Mouse (Mus musculus) B cell, adult 2 months (primary cell): ENCODE results near the gene Akap13.

Source experiments
- DNase-seq, 2 experiments: peaks; one replicate each; pipeline ENCODE4 v3.0.0; 2022

The Akap13 gene

DNA sequence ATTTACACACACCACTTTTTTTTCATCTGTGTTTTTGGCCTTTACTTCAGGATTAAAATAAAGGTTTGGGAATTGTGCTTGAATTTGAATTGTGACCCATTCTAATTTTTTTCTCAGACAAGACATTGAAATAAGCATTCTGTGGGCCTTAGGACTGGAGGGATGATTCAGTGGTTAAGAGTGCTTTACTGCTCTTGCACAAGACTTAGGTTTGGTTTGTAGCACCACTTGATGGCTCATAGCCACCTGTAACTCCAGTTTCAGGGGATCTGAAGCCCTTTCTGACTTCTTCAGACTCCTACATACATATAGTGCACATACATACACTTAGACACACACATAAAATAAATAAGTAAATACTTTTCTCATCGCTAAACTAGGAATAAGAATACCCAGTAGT lies 105.8 kb downstream of the Akap13 start:
- DNase-seq = no peak

GRCm38 (mm10) chr7:75568276-75568675 lies 112.9 kb downstream of the Akap13 start:
- DNase-seq = no peak

DNA sequence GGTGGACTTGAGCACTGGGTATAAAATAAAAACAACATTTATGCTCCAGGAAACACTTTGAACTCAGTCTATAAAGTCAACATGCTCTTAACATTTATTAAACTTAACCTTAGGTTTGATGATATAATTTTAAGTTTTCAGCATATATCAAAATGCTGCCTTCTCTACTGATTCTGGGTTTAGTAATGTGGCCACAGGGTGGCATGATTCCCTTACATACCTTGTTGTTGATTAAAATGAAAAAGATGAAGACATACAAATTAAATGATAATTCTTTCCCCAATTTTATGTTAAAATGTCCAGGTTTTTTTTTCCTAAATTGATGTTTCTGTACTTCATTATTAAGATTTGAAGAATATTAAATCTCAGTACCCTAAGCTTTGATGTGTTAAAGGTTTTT lies 113.5 kb downstream of the Akap13 start:
- peak; percentile 67 to 71 for DNase-seq

DNA sequence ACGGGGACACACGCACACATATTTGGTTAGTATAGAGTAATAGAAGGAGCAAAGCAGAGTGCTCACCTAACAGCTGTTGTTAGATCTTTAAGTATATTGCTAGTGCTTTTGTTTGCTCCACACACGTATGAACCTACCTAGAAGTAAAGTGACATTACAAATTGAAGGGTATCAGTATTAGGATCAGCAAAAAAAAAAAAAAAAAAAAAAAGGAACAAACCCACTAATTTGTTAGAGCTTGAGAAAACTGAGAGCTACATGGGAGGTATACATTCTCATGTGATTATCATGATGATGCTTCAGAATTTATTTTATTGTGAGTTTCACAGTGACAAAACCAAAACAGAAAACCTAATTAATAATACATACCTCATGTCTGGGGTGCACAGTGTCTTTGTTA lies 114.9 kb downstream of the Akap13 start:
- no peak for DNase-seq

DNA sequence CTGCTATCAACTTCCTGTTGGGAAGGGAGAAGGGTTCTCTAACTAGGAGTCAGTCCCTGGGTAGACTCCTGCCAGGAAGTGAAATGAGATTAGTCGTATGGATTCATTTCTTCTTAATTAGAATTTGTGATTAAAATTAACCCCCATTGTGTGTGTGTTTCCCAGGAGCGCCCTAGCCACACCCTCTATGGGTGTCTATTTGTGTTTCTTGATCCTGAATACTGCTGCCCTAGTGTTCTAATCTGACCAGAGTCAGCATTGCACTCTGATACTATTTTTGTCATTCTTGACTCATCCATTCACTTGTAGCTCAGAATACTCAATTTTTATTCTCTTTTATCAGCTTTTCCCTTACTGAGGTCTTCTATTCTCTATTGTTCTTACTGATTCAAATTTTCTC lies 115.7 kb downstream of the Akap13 start:
- DNase-seq = no peak

DNA sequence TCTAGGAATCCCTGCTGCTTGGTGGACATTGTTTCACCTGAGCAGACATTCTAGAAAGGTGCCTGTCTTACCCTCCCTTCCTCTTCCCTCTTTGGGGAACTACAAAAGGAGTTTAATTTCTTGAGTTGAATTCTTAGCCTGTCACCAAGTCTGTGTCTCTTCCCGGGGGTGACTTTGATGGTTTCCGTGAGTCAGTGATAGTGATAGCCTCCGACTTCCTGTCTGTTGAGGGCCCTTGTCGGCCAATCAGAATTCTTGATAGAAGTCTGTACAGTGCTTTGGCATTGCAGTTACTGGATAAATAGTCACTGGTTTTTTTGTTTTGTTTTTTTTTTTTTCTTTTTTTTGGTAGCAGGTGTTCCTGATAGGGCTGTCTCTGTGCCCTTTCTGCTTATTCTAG lies 116.8 kb downstream of the Akap13 start:
- DNase-seq = peak; percentile 65 to 67

- DNase-seq = peak; percentile 71 to 78
Measured at GRCm38 (mm10) chr7:75575120-75575649, 119.9 kb downstream of the Akap13 start.

- no peak for DNase-seq
Measured at GRCm38 (mm10) chr7:75575800-75576585, 120.7 kb downstream of the Akap13 start.

- no peak for DNase-seq
Measured at GRCm38 (mm10) chr7:75576851-75577250, 121.5 kb downstream of the Akap13 start.

GRCm38 (mm10) chr7:75577353-75577752 lies 122.0 kb downstream of the Akap13 start:
- no peak for DNase-seq

GRCm38 (mm10) chr7:75578647-75579046 lies 123.3 kb downstream of the Akap13 start:
- DNase-seq = no peak

DNA sequence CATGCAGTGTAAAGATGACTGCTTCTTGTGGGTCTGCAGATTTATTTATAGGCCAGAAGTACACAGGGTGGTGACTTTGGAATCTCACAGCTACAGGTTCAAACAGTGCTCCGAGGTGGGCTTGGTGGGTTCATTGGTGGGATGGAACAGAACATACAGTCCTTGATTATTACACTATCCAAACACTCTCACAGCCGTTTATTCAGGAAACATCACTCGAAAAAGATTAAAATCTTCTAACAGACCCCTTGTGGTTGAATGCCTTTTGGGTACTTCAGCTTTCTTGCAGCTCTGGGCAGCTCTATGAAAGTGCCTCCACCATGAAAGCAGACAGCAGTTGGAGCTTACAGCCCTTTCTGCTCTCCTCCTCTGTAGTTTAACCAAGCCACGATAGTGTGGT lies 126.8 kb downstream of the Akap13 start:
- no peak for DNase-seq

DNA sequence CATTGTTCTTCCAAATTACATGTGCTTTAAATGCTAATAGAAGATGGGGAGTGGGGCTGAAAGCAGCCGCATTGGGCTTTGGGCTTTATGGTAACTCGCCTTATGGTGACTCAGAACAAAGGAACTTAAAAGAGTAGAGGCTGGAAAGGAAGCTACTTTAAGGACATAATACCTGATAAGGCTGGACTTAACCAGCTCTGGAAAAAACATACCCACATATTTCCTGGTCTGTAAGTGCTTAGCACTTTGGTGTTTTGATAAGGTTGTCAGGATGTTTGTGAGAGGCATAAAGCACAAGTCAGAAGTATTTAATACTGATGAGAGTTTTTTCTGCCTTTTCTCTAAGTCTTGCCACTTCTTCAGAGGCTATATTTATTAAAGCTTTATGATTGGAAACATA lies 128.8 kb downstream of the Akap13 start:
- DNase-seq = no peak

DNA sequence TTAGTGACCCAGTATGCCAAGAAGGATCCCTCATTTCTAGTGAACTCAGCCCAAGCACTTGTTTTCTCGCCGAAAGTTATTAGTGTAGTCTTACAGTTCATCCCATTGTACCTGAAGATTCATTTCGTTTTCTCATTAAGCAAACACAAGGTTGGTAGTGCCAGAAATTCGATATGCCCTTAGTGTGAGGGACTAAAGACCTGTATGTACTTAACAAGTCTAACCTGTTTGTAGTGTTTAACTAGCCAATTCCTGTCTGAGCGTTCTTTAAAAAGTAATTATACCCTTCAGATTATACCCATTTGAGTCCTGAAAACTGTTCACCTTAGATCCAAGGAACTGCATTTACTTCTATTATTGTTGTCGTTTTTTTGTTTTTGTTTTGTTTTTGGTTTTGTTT lies 130.1 kb downstream of the Akap13 start:
- no peak for DNase-seq

GRCm38 (mm10) chr7:75586113-75586512 lies 130.8 kb downstream of the Akap13 start:
- peak; percentile 83 to 86 for DNase-seq

DNA sequence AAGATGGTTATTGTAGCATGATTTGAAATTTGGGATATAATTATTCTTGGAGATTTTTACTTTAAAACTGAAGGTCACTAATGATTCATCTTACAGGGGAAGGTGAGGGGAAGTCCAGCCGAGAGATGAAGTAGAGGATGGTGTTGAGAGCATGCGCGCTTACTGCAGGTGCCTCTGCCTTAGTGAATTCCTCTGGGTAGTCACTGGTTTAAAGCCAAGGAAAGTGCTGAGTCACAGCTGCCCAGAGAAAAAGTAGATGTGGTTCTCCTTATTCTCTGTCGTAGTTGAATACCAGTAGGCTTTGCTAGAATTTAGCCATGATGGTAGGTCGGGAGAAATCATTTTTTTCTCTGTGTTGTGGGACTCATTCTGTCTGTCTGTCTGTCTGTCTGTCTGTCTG lies 132.4 kb downstream of the Akap13 start:
- no peak for DNase-seq

DNA sequence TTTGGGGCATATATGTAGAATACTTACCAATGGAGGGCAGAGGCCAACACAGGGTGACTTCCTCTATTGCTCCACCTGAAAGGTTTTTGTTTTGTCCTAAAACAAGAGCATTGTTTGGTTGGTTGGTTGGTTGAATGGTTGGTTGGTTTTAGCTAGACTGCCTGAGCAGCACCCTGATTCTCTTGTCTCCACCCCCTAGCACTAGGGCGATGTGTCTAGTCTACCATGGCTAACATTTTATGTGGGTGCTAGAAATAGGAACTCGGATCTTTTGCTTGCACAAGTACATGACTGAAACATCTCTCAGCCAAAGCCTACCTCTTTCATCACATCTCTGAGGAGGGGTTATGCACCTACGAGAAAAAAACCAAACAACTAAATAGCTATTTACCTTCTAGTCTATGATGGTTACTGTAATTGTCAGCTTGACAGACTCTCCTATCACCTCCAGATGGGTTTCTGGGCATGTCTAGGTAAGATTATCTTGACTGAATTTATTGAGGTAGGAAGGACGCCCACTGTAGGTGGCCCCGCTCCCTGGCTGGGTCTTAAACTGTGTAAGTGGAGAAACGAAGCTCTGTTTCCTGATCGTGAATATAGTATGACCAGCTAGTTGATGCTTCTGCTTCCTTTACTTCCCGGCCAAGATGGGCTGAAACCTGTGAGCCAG lies 134.1 kb downstream of the Akap13 start:
- peak; percentile 74 to 81 for DNase-seq

- no peak for DNase-seq
Measured at GRCm38 (mm10) chr7:75591961-75592360, 136.6 kb downstream of the Akap13 start.

DNA sequence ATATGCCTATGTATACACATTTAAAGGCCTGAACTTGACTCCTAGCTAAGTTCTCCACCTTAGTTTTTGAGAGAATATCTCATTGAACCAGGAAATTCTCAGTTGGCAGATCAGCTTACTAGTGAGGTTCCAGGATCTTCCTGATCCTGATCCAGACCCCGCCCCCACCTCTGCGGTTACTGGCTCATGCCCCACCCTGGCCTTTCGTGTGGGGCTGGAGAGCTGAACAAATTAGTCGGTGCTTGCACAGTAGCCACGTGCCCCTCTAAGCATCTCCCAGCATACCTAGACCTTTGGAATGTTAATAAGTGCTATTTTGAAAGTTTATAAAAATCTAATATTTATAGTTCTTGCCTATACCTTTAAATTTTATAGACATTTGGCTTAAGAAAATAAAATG lies 139.5 kb downstream of the Akap13 start:
- DNase-seq = no peak

DNA sequence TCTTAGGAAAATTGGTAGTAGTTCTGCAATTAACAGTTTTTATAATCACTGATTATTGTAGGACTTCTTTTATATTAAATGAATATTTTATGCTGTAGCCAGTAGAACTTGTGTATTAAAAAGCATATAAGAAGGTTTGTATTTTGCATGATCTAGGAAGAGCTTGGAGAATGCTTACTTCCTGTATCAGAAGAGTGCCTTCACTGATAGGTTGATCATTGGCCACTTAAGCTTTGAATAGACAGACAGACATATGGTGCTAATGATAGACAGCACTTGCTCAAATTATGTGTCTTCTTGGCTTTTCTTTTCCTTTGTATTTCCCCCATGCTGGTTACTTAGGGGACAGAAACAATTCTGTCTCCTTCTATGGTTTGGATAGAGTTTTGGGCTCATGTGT lies 139.9 kb downstream of the Akap13 start:
- no peak for DNase-seq

DNA sequence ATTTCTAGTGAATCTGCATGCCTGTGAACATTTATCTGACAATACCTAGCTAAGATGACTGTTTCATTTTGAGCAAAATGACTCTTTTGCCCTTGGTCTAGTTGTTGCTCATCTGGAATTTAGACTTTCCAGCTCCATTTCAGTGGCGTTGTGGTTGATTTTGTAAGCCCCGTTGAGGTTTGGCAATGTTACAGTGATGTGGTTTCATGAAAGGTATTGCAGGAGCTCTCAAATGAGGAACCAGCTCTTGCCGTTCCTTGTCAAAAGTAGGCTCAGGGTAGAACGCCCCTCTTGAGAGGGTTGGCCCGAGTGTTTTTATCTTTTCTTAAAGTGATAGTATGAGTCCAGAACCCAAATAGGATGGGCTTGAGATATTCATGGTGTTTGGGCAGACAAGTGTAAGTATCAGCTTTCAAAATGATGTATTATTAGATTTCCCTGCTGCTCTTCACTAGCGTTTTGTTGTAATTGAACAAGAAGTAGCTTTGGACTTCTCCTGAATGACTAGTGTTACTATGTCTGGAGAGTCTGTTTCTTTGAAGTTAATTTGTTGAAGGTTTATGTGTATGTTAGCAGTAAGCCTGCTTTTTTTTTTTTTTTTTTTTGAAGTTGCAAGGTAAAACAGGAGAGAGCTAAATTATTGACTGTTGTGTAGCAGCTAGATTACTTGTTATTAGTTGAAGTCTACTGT lies 140.9 kb downstream of the Akap13 start:
- peak; percentile 66 to 71 for DNase-seq

- no peak for DNase-seq
Measured at GRCm38 (mm10) chr7:75597840-75598239, 142.5 kb downstream of the Akap13 start.

DNA sequence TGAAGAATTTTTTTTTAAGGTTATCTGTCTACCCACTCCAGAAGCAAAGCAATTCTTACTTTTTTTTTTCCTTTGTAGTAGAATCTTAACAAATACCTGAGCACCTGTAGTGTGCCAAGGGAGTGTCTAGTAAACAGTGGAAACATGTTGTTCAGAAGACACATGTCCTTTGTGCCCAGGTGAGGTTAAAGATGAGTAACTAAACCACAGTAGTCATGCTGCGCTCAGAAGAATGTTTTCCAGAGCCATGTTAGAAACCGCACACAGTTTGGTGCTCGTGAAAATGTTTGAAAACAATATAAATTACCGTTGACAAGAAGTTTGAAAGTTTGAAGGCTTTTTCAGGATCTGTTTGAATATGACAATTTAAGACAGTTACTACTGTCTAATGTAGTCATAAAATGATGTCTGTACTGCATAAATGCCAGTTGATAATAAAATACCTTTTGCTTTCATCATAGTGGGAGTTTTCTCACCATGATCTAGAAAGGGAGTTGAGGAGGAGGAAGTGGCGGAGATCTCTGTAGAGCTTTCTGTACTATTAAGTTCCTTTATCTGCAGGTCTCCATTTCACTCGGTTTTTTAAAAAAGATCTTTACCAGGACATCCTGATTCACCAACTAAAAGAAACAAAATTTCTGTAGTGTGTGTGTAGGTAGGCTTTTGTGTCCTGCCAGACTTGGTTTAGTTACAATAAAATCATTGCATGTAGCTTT lies 145.2 kb downstream of the Akap13 start:
- DNase-seq = no peak
